Comparison of ENCODE assay signal across 16 mouse cellular contexts in the genomic region with DNA sequence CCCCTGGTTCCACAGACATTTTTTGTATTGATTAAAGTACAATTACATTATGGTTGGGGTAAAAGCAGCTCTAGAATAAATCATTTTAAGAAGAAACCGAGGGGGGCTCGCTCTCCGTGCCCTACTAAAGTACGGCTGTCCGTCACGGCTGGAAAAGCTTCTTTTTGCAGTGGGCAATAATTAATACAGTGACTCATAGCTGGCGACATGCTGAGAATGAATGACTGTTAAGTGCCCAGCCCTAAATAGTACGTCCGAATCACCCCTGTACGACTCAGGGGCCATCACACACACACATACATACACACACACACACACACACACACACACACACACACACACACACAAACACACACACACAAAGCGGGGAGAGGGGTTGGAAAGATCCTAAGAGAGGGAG.
"Had no signal": no experiment of that assay in that cellular context is flagged by ENCODE, and none has a peak within 500 bp of the region (broad histone marks: within the 10 kb centered on the region; RNA-seq: fewer than 3 reads in every experiment).

No protein-coding gene starts in this region.

- H3K27me3 ChIP-seq: limb, embryonic 12.5 days; midbrain, embryonic 15.5 days; neural tube, embryonic 13.5 days; stomach, embryonic 15.5 days had no signal

- H3K36me3 ChIP-seq: midbrain, embryonic 10.5 days had no signal

- H3K4me2 ChIP-seq: limb, embryonic 12.5 days; midbrain, embryonic 15.5 days; neural tube, embryonic 13.5 days; stomach, embryonic 15.5 days had no signal

- H3K4me3 ChIP-seq: limb, embryonic 12.5 days; midbrain, embryonic 10.5 days; midbrain, embryonic 15.5 days; neural tube, embryonic 13.5 days; stomach, embryonic 15.5 days had no signal

- H3K9ac ChIP-seq: limb, embryonic 12.5 days; liver, embryonic 14.5 days; midbrain, embryonic 15.5 days; neural tube, embryonic 13.5 days; stomach, embryonic 15.5 days had no signal

- H3K9me3 ChIP-seq: limb, embryonic 12.5 days; midbrain, embryonic 10.5 days; midbrain, embryonic 15.5 days; neural tube, embryonic 13.5 days; stomach, embryonic 15.5 days had no signal

- H3K4me1 ChIP-seq: midbrain, embryonic 10.5 days had no signal

- DNase-seq: kidney, adult 2 months; layer of hippocampus, adult 9-11 months; layer of hippocampus, postnatal 36 days; lung, adult 18-20 months; lung, postnatal 36 days; retina, postnatal 1 day; right cerebral cortex, postnatal 14 days; thymus, adult 2 months; thymus, postnatal 36 days had no signal

- H3K27ac ChIP-seq: kidney, postnatal 0 days; limb, embryonic 12.5 days; liver, embryonic 14.5 days; midbrain, embryonic 10.5 days; midbrain, embryonic 15.5 days; neural tube, embryonic 13.5 days; stomach, embryonic 15.5 days had no signal

- ATAC-seq: midbrain, embryonic 15.5 days had no signal
